Mouse (Mus musculus): ENCODE measurements around the gene Trappc6a. TPM values are rescaled to one million over a fixed set of nuclear protein-coding genes. Genes with fewer than 3 reads are reported as not detected.

Trappc6a gene
- polyA plus RNA-seq, 1 experiment from 2014 or later, result 92.5 TPM

GRCm38 (mm10) chr7:19558965-19559364 lies 50.8 kb downstream of the Trappc6a start:
- DNase-seq (ENCODE audit: low spot score), result peak; percentile 45

GRCm38 (mm10) chr7:19560491-19561260 lies 52.5 kb downstream of the Trappc6a start:
- DNase-seq (ENCODE audit: low spot score), result no peak

- DNase-seq (ENCODE audit: low spot score), result no peak
These were observed 53.2 kb downstream of the Trappc6a start for GRCm38 (mm10) chr7:19561431-19561764.

- DNase-seq (ENCODE audit: low spot score), result peak; percentile 94
These were observed 53.8 kb downstream of the Trappc6a start for GRCm38 (mm10) chr7:19561765-19562642.

- no peak for DNase-seq (ENCODE audit: low spot score)
These were observed 54.6 kb downstream of the Trappc6a start, which contains the start of gene Ppp1r37 for GRCm38 (mm10) chr7:19562643-19563410. TSS of gene Ppp1r37 (minus strand) at chr7:19563076.

- DNase-seq (ENCODE audit: low spot score), result no peak
These were observed 55.7 kb downstream of the Trappc6a start for GRCm38 (mm10) chr7:19563884-19564283.

- no peak for DNase-seq (ENCODE audit: low spot score)
These were observed 56.3 kb downstream of the Trappc6a start for GRCm38 (mm10) chr7:19564455-19564854.

Other genes with a start within 250 kb of the Trappc6a start
- 74.3 and 75.3 TPM in 2 replicates for gene Vasp, start 236.6 kb upstream of the Trappc6a start, polyA plus RNA-seq (2015; fragmentation: Nextera tagmentation; extraction: Ambion mirVana)
- gene Ppm1n, start 228.3 kb upstream of the Trappc6a start, polyA plus RNA-seq (2015; fragmentation: Nextera tagmentation; extraction: Ambion mirVana), result 0.27 and 0.30 TPM in 2 replicates
- 1.6 and 2.2 TPM in 2 replicates for gene Rtn2, start 225.8 kb upstream of the Trappc6a start, polyA plus RNA-seq (2015; fragmentation: Nextera tagmentation; extraction: Ambion mirVana)
- 0.19 and 0.21 TPM in 2 replicates for gene Fosb, start 198.3 kb upstream of the Trappc6a start, polyA plus RNA-seq (2015; fragmentation: Nextera tagmentation; extraction: Ambion mirVana)
- 59.6 and 67.1 TPM in 2 replicates for gene Ercc1, start 163.6 kb upstream of the Trappc6a start, polyA plus RNA-seq (2015; fragmentation: Nextera tagmentation; extraction: Ambion mirVana)
- 15.8 and 18.7 TPM in 2 replicates for gene Cd3eap, start 148.9 kb upstream of the Trappc6a start, polyA plus RNA-seq (2015; fragmentation: Nextera tagmentation; extraction: Ambion mirVana)
- 2.2 and 2.4 TPM in 2 replicates for gene Ppp1r13l, start 148.6 kb upstream of the Trappc6a start, polyA plus RNA-seq (2015; fragmentation: Nextera tagmentation; extraction: Ambion mirVana)
- gene Ercc2, start 126.4 kb upstream of the Trappc6a start, polyA plus RNA-seq (2015; fragmentation: Nextera tagmentation; extraction: Ambion mirVana), result 14.3 and 15.1 TPM in 2 replicates
- gene Klc3, start 104.3 kb upstream of the Trappc6a start, polyA plus RNA-seq (2015; fragmentation: Nextera tagmentation; extraction: Ambion mirVana), result 35.3 and 38.4 TPM in 2 replicates
- gene Ckm, start 103.6 kb upstream of the Trappc6a start, polyA plus RNA-seq (2015; fragmentation: Nextera tagmentation; extraction: Ambion mirVana), result 3.6 and 7.0 TPM in 2 replicates
- gene Mark4, start 49.6 kb upstream of the Trappc6a start, polyA plus RNA-seq (2015; fragmentation: Nextera tagmentation; extraction: Ambion mirVana), result 6.7 and 9.0 TPM in 2 replicates
- gene Exoc3l2, start 45.1 kb upstream of the Trappc6a start, polyA plus RNA-seq (2015; fragmentation: Nextera tagmentation; extraction: Ambion mirVana), result 0.74 and 0.78 TPM in 2 replicates
- 2.7 and 4.0 TPM in 2 replicates for gene Bloc1s3, start within 50 bp of the Trappc6a start, polyA plus RNA-seq (2015; fragmentation: Nextera tagmentation; extraction: Ambion mirVana)
- 0.24 and 0.42 TPM in 2 replicates for gene Nkpd1, start 9.4 kb downstream of the Trappc6a start, polyA plus RNA-seq (2015; fragmentation: Nextera tagmentation; extraction: Ambion mirVana)
- 11.7 and 15.6 TPM in 2 replicates for gene Ppp1r37, start 54.7 kb downstream of the Trappc6a start, polyA plus RNA-seq (2015; fragmentation: Nextera tagmentation; extraction: Ambion mirVana)
- gene Zfp296, start 68.9 kb downstream of the Trappc6a start, polyA plus RNA-seq (2015; fragmentation: Nextera tagmentation; extraction: Ambion mirVana), result 1.5 and 2.0 TPM in 2 replicates
- gene Gemin7, start 69.2 kb downstream of the Trappc6a start, polyA plus RNA-seq (2015; fragmentation: Nextera tagmentation; extraction: Ambion mirVana), result 133 and 134 TPM in 2 replicates
- 35.2 and 41.3 TPM in 2 replicates for gene Clasrp, start 96.1 kb downstream of the Trappc6a start, polyA plus RNA-seq (2015; fragmentation: Nextera tagmentation; extraction: Ambion mirVana)
- gene Relb, start 121.0 kb downstream of the Trappc6a start, polyA plus RNA-seq (2015; fragmentation: Nextera tagmentation; extraction: Ambion mirVana), result 37.2 and 38.0 TPM in 2 replicates
- gene Clptm1, start 156.6 kb downstream of the Trappc6a start, polyA plus RNA-seq (2015; fragmentation: Nextera tagmentation; extraction: Ambion mirVana), result 57.5 and 66.6 TPM in 2 replicates
- 3.4 and 3.8 TPM in 2 replicates for gene Apoc2, start 169.5 kb downstream of the Trappc6a start, polyA plus RNA-seq (2015; fragmentation: Nextera tagmentation; extraction: Ambion mirVana)
- gene Gm44805, start 173.0 kb downstream of the Trappc6a start, polyA plus RNA-seq (2015; fragmentation: Nextera tagmentation; extraction: Ambion mirVana), result 0.59 TPM in 1 of 2 replicates, not detected in the other
- 0.29 and 0.75 TPM in 2 replicates for gene Apoc4, start 173.1 kb downstream of the Trappc6a start, polyA plus RNA-seq (2015; fragmentation: Nextera tagmentation; extraction: Ambion mirVana)
- 21.1 and 21.3 TPM in 2 replicates for gene Apoc1, start 184.3 kb downstream of the Trappc6a start, polyA plus RNA-seq (2015; fragmentation: Nextera tagmentation; extraction: Ambion mirVana)
- gene Apoe, start 190.8 kb downstream of the Trappc6a start, polyA plus RNA-seq (2015; fragmentation: Nextera tagmentation; extraction: Ambion mirVana), result 624 and 627 TPM in 2 replicates
- gene Tomm40, start 207.0 kb downstream of the Trappc6a start, polyA plus RNA-seq (2015; fragmentation: Nextera tagmentation; extraction: Ambion mirVana), result 132 and 140 TPM in 2 replicates
- 7.0 and 7.1 TPM in 2 replicates for gene Nectin2, start 242.1 kb downstream of the Trappc6a start, polyA plus RNA-seq (2015; fragmentation: Nextera tagmentation; extraction: Ambion mirVana)